Mouse (Mus musculus) ovary, postnatal 14 days (tissue): ENCODE measurements around the gene Stag2.

Source experiments
- DNase-seq: peaks from one replicate; pipeline ENCODE4 v3.0.0; 2022; ENCODE audit warnings: low spot score

Stag2 gene

GRCm38 (mm10) chrX:42148788-42149556 lies at the start of gene Stag2:
Gene Stag2, plus strand, starts transcription at chrX:42149317.
- DNase-seq = peak; percentile 82

- no peak for DNase-seq
Observed at GRCm38 (mm10) chrX:42107137-42107536, 42.0 kb upstream of the Stag2 start.

- no peak for DNase-seq
Observed at GRCm38 (mm10) chrX:42110585-42110984, 38.5 kb upstream of the Stag2 start.

GRCm38 (mm10) chrX:42119442-42120048 lies 29.6 kb upstream of the Stag2 start:
- no peak for DNase-seq

GRCm38 (mm10) chrX:42124963-42125697 lies 24.0 kb upstream of the Stag2 start:
- DNase-seq = no peak

- DNase-seq = no peak
Observed at GRCm38 (mm10) chrX:42139882-42140281, 9.2 kb upstream of the Stag2 start.

GRCm38 (mm10) chrX:42142620-42143019 lies 6.5 kb upstream of the Stag2 start:
- DNase-seq = no peak

GRCm38 (mm10) chrX:42143991-42144390 lies 5.1 kb upstream of the Stag2 start:
- no peak for DNase-seq

- no peak for DNase-seq
Observed at GRCm38 (mm10) chrX:42148016-42148451, 1.1 kb upstream of the Stag2 start.

- peak; percentile 23 for DNase-seq
Observed at GRCm38 (mm10) chrX:42149557-42150345, 634 bp downstream of the Stag2 start.

- peak; percentile 52 for DNase-seq
Observed at GRCm38 (mm10) chrX:42150346-42151023, 1.4 kb downstream of the Stag2 start.

- no peak for DNase-seq
Observed at GRCm38 (mm10) chrX:42151024-42151754, 2.1 kb downstream of the Stag2 start.

- DNase-seq = peak; percentile 58
Observed at GRCm38 (mm10) chrX:42151903-42152369, 2.8 kb downstream of the Stag2 start.

- DNase-seq = no peak
Observed at GRCm38 (mm10) chrX:42153056-42153455, 3.9 kb downstream of the Stag2 start.

- DNase-seq = no peak
Observed at GRCm38 (mm10) chrX:42165455-42165854, 16.3 kb downstream of the Stag2 start.

- no peak for DNase-seq
Observed at GRCm38 (mm10) chrX:42170811-42171210, 21.7 kb downstream of the Stag2 start.

- no peak for DNase-seq
Observed at GRCm38 (mm10) chrX:42187590-42187989, 38.5 kb downstream of the Stag2 start.

GRCm38 (mm10) chrX:42188825-42189426 lies 39.8 kb downstream of the Stag2 start:
- no peak for DNase-seq

- DNase-seq = no peak
Observed at GRCm38 (mm10) chrX:42194608-42195007, 45.5 kb downstream of the Stag2 start.

GRCm38 (mm10) chrX:42202482-42202881 lies 53.4 kb downstream of the Stag2 start:
- DNase-seq = no peak
